15 mouse cellular contexts compared by ENCODE assay signal in genomic region chr11:82886559-82886958, GRCm38 (mm10). TPM values are rescaled to one million over a fixed set of nuclear protein-coding genes. Genes with fewer than 3 reads are reported as not detected.
DNase-seq lines count a peak whose midpoint lies in the region; TF ChIP-seq lines count a peak whose summit lies in the region.
"Had no signal": no experiment of that assay in that cellular context is flagged by ENCODE, and none has a peak within 500 bp of the region (broad histone marks: within the 10 kb centered on the region; RNA-seq: fewer than 3 reads in every experiment).

No protein-coding gene starts in this region.

- H3K27me3 ChIP-seq in liver, adult 2 months (ENCODE audit: control insufficient read depth, insufficient read depth, low read length): no peaks in the 10 kb centered on the region
- H3K27me3 ChIP-seq in CH12.LX (replicated peaks): peaks cover 2% of the 10 kb centered on the region

- DNase-seq in embryo, embryonic 10.5 days (ENCODE audit: low spot score): peak; percentile 24
- no peak for DNase-seq in embryo, embryonic 9.5 days (ENCODE audit: extremely low spot score)
- peak; percentile 31 for DNase-seq in liver, adult 2 months (ENCODE audit: extremely low read depth, low read depth, low spot score)
- no peak for DNase-seq in liver
- peak; percentile 21 for DNase-seq in CH12.LX (ENCODE audit: extremely low read depth)
- DNase-seq in right cerebral cortex, adult 2 months (ENCODE audit: low spot score in 2 of 2): no peak
- DNase-seq in neural tube, embryonic 10.5 days (ENCODE audit: extremely low spot score, low spot score): no peak
- DNase-seq: cerebellum, postnatal 36 days; lung, postnatal 10 days; midbrain, embryonic 14.5 days had no signal

- peaks cover 5% of the 10 kb centered on the region for H3K4me1 ChIP-seq in liver, adult 2 months (ENCODE audit: control insufficient read depth, insufficient read depth, low read length)
- peaks cover 7 to 34% of the 10 kb centered on the region in 2 experiments for H3K4me1 ChIP-seq in CH12.LX (ENCODE audit: control insufficient read depth in 1 of 2, insufficient read depth in 2 of 2)
- H3K4me1 ChIP-seq in bone marrow, adult 2 months (ENCODE audit: control insufficient read depth, insufficient read depth, low read length): no peaks in the 10 kb centered on the region

- H3K4me2 ChIP-seq in CH12.LX (ENCODE audit: insufficient read depth, low read depth, poor library complexity, severe bottlenecking): no peak overlapping the region

- no peak for TF ChIP-seq EP300 in CH12.LX (IDR thresholded peaks at IDR 0.05; ENCODE audit: low read length)

- no peak overlapping the region for H3K9ac ChIP-seq in liver, adult 2 months (ENCODE audit: low read depth, low read length)
- no peak overlapping the region for H3K9ac ChIP-seq in CH12.LX (ENCODE audit: insufficient read depth, low read depth)

- dilution Hi-C loops in CH12.LX (cut with MboI; ENCODE audit: extremely low pct_ligation_motif_present, extremely low pct_unique_long_range_greater_than_20kb, low sequenced_read_pairs): no loop called here

- no peaks in the 10 kb centered on the region; the same call in 1 of the 2 replicates for H3K79me2 ChIP-seq in liver, adult 2 months (ENCODE audit: control insufficient read depth, insufficient read depth, low read length)
- 0 out of 2 replicates have a peak, but pooled peaks cover 5% of the 10 kb centered on the region for H3K79me2 ChIP-seq in CH12.LX (replicated peaks; ENCODE audit: control insufficient read depth, extremely low read depth, insufficient read depth, poor library complexity, severe bottlenecking)

- in situ Hi-C loops in CH12.LX (cut with MboI; ENCODE audit: low pct_ligation_motif_present, low pct_unique_long_range_greater_than_20kb, low sequenced_read_pairs): loop anchor here (5.0 to 10.0 kb wide), 5 partner anchors 39 to 632 kb away; no protein-coding TSS in a partner anchor

- H3K9me3 ChIP-seq in CH12.LX (replicated peaks; ENCODE audit: low read length): no peaks in the 10 kb centered on the region
- H3K9me3 ChIP-seq: heart, embryonic 10.5 days; hindbrain, embryonic 10.5 days; limb, embryonic 10.5 days had no signal

- peaks cover 2% of the 10 kb centered on the region; the same call in 1 of the 2 replicates for H3K36me3 ChIP-seq in liver, adult 2 months (ENCODE audit: control insufficient read depth, insufficient read depth, low read length)
- peaks cover 16 to 57% of the 10 kb centered on the region in 2 experiments for H3K36me3 ChIP-seq in CH12.LX (replicated peaks in 1 of 2; ENCODE audit: control insufficient read depth in 1 of 2, insufficient read depth in 1 of 2, low read length in 1 of 2)

- WGBS in liver, adult 2 months: 89% methylated on average over 3 of the region's 3 CpGs
- 81% methylated on average over 3 of the region's 3 CpGs for WGBS in bone marrow, adult 2 months

- H3K4me3 ChIP-seq in liver, adult 2 months (ENCODE audit: insufficient read depth, low read depth, low read length): no peak overlapping the region
- no peak overlapping the region for H3K4me3 ChIP-seq in CH12.LX (replicated peaks in 1 of 3; ENCODE audit: low read depth in 2 of 3, low read length in 2 of 3, poor library complexity in 1 of 3)
- H3K4me3 ChIP-seq in bone marrow, adult 2 months (replicated peaks; ENCODE audit: control insufficient read depth, low read depth, low read length): no peak overlapping the region
- H3K4me3 ChIP-seq: heart, embryonic 10.5 days; hindbrain, embryonic 10.5 days; limb, embryonic 10.5 days had no signal

- peak; percentile 22; the same call in 1 of the 2 replicates for TF ChIP-seq CTCF in liver, adult 2 months (IDR thresholded peaks at IDR 0.05; ENCODE audit: low read depth, low read length)
- peak; percentile 38 to 73 for TF ChIP-seq CTCF in CH12.LX (conservative IDR thresholded peaks at IDR 0.05 in 1 of 2, IDR thresholded peaks at IDR 0.05 in 1 of 2; ENCODE audit: low read depth in 2 of 2, low read length in 2 of 2)
- TF ChIP-seq CTCF in bone marrow, adult 2 months (IDR thresholded peaks at IDR 0.05; ENCODE audit: control insufficient read depth, insufficient read depth, low read length): 0 out of 2 replicates have a peak, but pooled peaks have one; percentile 16

- no peak for TF ChIP-seq POLR2A in liver, adult 2 months (IDR thresholded peaks at IDR 0.05; ENCODE audit: extremely low read depth, insufficient read depth, low read length)
- no peak for TF ChIP-seq POLR2A in CH12.LX (IDR thresholded peaks at IDR 0.05; ENCODE audit: low read depth, low read length)
- TF ChIP-seq POLR2A in bone marrow, adult 2 months (IDR thresholded peaks at IDR 0.05; ENCODE audit: borderline replicate concordance, control insufficient read depth, low read depth, low read length): no peak

- peak; percentile 69 for TF ChIP-seq RAD21 in CH12.LX (IDR thresholded peaks at IDR 0.05; ENCODE audit: low read depth, low read length)

- H3K27ac ChIP-seq in liver, adult 2 months (replicated peaks; ENCODE audit: insufficient read depth, low read depth, low read length): no peak overlapping the region
- no peak overlapping the region for H3K27ac ChIP-seq in CH12.LX (ENCODE audit: insufficient read depth, low read depth)
- no peak overlapping the region for H3K27ac ChIP-seq in bone marrow, adult 2 months (ENCODE audit: control insufficient read depth, insufficient read depth, low read depth, low read length, poor library complexity)
- H3K27ac ChIP-seq: heart, embryonic 10.5 days; hindbrain, embryonic 10.5 days; limb, embryonic 10.5 days had no signal

TF ChIP-seq in CH12.LX, 34 proteins besides CTCF, POLR2A, EP300 and RAD21 (continues in another document):
- no peak for TF ChIP-seq JUN (IDR thresholded peaks at IDR 0.05; ENCODE audit: insufficient read depth, low read depth, low read length)
- TF ChIP-seq CHD1 (IDR thresholded peaks at IDR 0.05; ENCODE audit: low read depth, low read length): no peak
- TF ChIP-seq USF1 (IDR thresholded peaks at IDR 0.05; ENCODE audit: low read depth, low read length): no peak
- no peak for TF ChIP-seq TCF12 (IDR thresholded peaks at IDR 0.05; ENCODE audit: low read depth, low read length)
- no peak for TF ChIP-seq KAT2A (IDR thresholded peaks at IDR 0.05; ENCODE audit: insufficient replicate concordance, low read length)
- no peak for TF ChIP-seq MXI1 (IDR thresholded peaks at IDR 0.05; ENCODE audit: low read depth, low read length)
- no peak for TF ChIP-seq SIN3A (IDR thresholded peaks at IDR 0.05; ENCODE audit: low read length)
- no peak for TF ChIP-seq MAZ (IDR thresholded peaks at IDR 0.05; ENCODE audit: low read depth, low read length)
- TF ChIP-seq USF2 (conservative IDR thresholded peaks at IDR 0.05; ENCODE audit: low read depth, low read length): no peak
- no peak for TF ChIP-seq ZKSCAN1 (IDR thresholded peaks at IDR 0.05; ENCODE audit: borderline replicate concordance, low read depth, low read length)
- no peak for TF ChIP-seq CHD2 (IDR thresholded peaks at IDR 0.05; ENCODE audit: low read length)
- no peak for TF ChIP-seq POLR2AphosphoS2 (IDR thresholded peaks at IDR 0.05; ENCODE audit: low read depth, low read length)
- no peak for TF ChIP-seq ETS1 (conservative IDR thresholded peaks at IDR 0.05; ENCODE audit: low read depth, low read length)
- peak; percentile 79 for TF ChIP-seq ZNF384 (IDR thresholded peaks at IDR 0.05; ENCODE audit: low read depth, low read length)
- peak; percentile 25; the same call in 1 of the 2 replicates for TF ChIP-seq ZC3H11A (IDR thresholded peaks at IDR 0.05; ENCODE audit: low read depth, low read length)
- TF ChIP-seq MYC (IDR thresholded peaks at IDR 0.05; ENCODE audit: low read depth, low read length): peak; percentile 95
- peak; percentile 66 for TF ChIP-seq SMC3 (IDR thresholded peaks at IDR 0.05; ENCODE audit: low read depth, low read length)
- TF ChIP-seq IRF4 (IDR thresholded peaks at IDR 0.05; ENCODE audit: low read depth, low read length): no peak

RNA-seq across cellular contexts. Expression of gene Rad51d, which starts 3.9 kb away (rescaled TPM):
- total RNA-seq in liver, adult 2 months (2014; rRNA removed): 4.0 and 5.0 TPM in 2 replicates
- polyA plus RNA-seq in liver, adult 2 months (2012; rRNA removed): 8.1 and 9.0 TPM in 2 replicates
- 27.2 and 35.5 TPM in 2 replicates for total RNA-seq in CH12.LX (2012; rRNA removed)
- total RNA-seq in CH12.LX (2014; rRNA removed): 15.0 and 15.7 TPM in 2 replicates
- 27.6 and 33.3 TPM in 2 replicates for polyA plus RNA-seq in CH12.LX (2012; ENCODE audit: insufficient read length, low read depth)
- polyA plus RNA-seq in bone marrow, adult 2 months (2011; ENCODE audit: insufficient read depth, insufficient read length, low replicate concordance, missing spikeins): 4.4 and 9.8 TPM in 2 replicates

RNA-seq across cellular contexts. Expression of gene Fndc8, which starts 5.4 kb away (rescaled TPM):
- 0.20 TPM in 1 of 2 replicates, not detected in the other for total RNA-seq in liver, adult 2 months (2014; rRNA removed)
- not detected in 2 replicates for polyA plus RNA-seq in liver, adult 2 months (2012; rRNA removed)
- total RNA-seq in CH12.LX (2012; rRNA removed): 0.08 TPM in 1 of 2 replicates, not detected in the other
- total RNA-seq in CH12.LX (2014; rRNA removed): not detected in 2 replicates
- 0.22 and 0.36 TPM in 2 replicates for polyA plus RNA-seq in CH12.LX (2012; ENCODE audit: insufficient read length, low read depth)
- not detected in 2 replicates for polyA plus RNA-seq in bone marrow, adult 2 months (2011; ENCODE audit: insufficient read depth, insufficient read length, low replicate concordance, missing spikeins)
- total RNA-seq: layer of hippocampus, postnatal 10 days had no signal

RNA-seq across cellular contexts. Expression of gene Rffl, which starts 15.5 kb away (rescaled TPM):
- 10.6 and 12.5 TPM in 2 replicates for total RNA-seq in liver, adult 2 months (2014; rRNA removed)
- polyA plus RNA-seq in liver, adult 2 months (2012; rRNA removed): 11.7 and 12.7 TPM in 2 replicates
- total RNA-seq in CH12.LX (2012; rRNA removed) (14.8 and 16.5 TPM in 2 replicates), CH12.LX (2014; rRNA removed) (1.2 and 1.5 TPM in 2 replicates)
- polyA plus RNA-seq in CH12.LX (2012; ENCODE audit: insufficient read length, low read depth): 3.0 TPM in 2 replicates
- 21.5 and 23.8 TPM in 2 replicates for polyA plus RNA-seq in bone marrow, adult 2 months (2011; ENCODE audit: insufficient read depth, insufficient read length, low replicate concordance, missing spikeins)

RNA-seq across cellular contexts. Expression of gene Nle1, which starts 21.7 kb away (rescaled TPM):
- total RNA-seq in liver, adult 2 months (2014; rRNA removed): 2.3 and 2.6 TPM in 2 replicates
- 11.0 and 15.6 TPM in 2 replicates for polyA plus RNA-seq in liver, adult 2 months (2012; rRNA removed)
- total RNA-seq in CH12.LX (2012; rRNA removed): 69.1 and 80.0 TPM in 2 replicates
- total RNA-seq in CH12.LX (2014; rRNA removed): 54.4 and 54.9 TPM in 2 replicates
- polyA plus RNA-seq in CH12.LX (2012; ENCODE audit: insufficient read length, low read depth): 107 and 135 TPM in 2 replicates
- polyA plus RNA-seq in bone marrow, adult 2 months (2011; ENCODE audit: insufficient read depth, insufficient read length, low replicate concordance, missing spikeins): 24.9 and 33.6 TPM in 2 replicates

RNA-seq across cellular contexts. Expression of gene Unc45b, which starts 23.8 kb away (rescaled TPM):
- 0.46 and 0.81 TPM in 2 replicates for total RNA-seq in liver, adult 2 months (2014; rRNA removed)
- polyA plus RNA-seq in liver, adult 2 months (2012; rRNA removed): 0.32 TPM in 2 replicates
- total RNA-seq in CH12.LX (2012; rRNA removed): 0.08 TPM in 1 of 2 replicates, not detected in the other
- total RNA-seq in CH12.LX (2014; rRNA removed): 0.08 TPM in 1 of 2 replicates, not detected in the other
- 0.19 and 0.26 TPM in 2 replicates for polyA plus RNA-seq in CH12.LX (2012; ENCODE audit: insufficient read length, low read depth)
- polyA plus RNA-seq in bone marrow, adult 2 months (2011; ENCODE audit: insufficient read depth, insufficient read length, low replicate concordance, missing spikeins): 2.4 and 2.5 TPM in 2 replicates

Comparison
In these comparisons a context has a peak if more than half of its experiments do, and no peak if none do; other contexts are left out.
1. DNase-seq: peak in embryo, embryonic 10.5 days (single experiment), liver, adult 2 months (single experiment) and CH12.LX (single experiment); none in embryo, embryonic 9.5 days (single experiment), liver (single experiment), right cerebral cortex, adult 2 months (0 of 2) and neural tube, embryonic 10.5 days (single experiment).
2. Peak in every context shown above with its lines, with median percentiles within 50 percentile points of each other: CTCF ChIP-seq.